Mouse (Mus musculus) lung, postnatal 0 days (tissue): Measurements from ENCODE around the gene P2ry6. TPM values are rescaled to one million over a fixed set of nuclear protein-coding genes. Genes with fewer than 3 reads are reported as not detected.

ENCODE experiments used
- ATAC-seq: fragments of 200-750 bp; cut with Nextera tagmentation; 2 replicates; pipeline ENCODE4 v1.8.0; 2017; ENCODE audit warnings: moderate library complexity
- DNase-seq: peaks from one replicate; pipeline ENCODE4 v3.0.0-alpha.2; 2016; ENCODE audit warnings: low spot score
- H3K27ac ChIP-seq: fragments of 300-500 bp; sonication (generic); 2 replicates; pipeline ENCODE4 v1.5.1; 2014; ENCODE audit warnings: antibody characterized with exemption, mild to moderate bottlenecking, low read length, mixed read lengths
- H3K27me3 ChIP-seq: fragments of 300-500 bp; sonication (generic); replicated peaks from 2 replicates; pipeline ENCODE4 v1.6.1; 2014; ENCODE audit warnings: low read length, mixed read lengths; ENCODE audit not compliant: insufficient read depth
- H3K36me3 ChIP-seq: fragments of 300-500 bp; sonication (generic); 2 replicates; pipeline ENCODE4 v1.6.1; 2014; ENCODE audit warnings: low read length, mixed read lengths; ENCODE audit not compliant: insufficient read depth
- H3K4me1 ChIP-seq: fragments of 300-500 bp; sonication (generic); 2 replicates; pipeline ENCODE4 v1.6.1; 2014; ENCODE audit warnings: antibody characterized with exemption, low read depth, low read length, mixed read lengths; ENCODE audit not compliant: insufficient read depth
- H3K4me2 ChIP-seq: fragments of 300-500 bp; sonication (generic); replicated peaks from 2 replicates; pipeline ENCODE4 v1.6.1; 2014; ENCODE audit warnings: low read depth, mild to moderate bottlenecking, low read length, moderate library complexity, mixed read lengths
- H3K4me3 ChIP-seq: fragments of 300-500 bp; sonication (generic); 2 replicates; pipeline ENCODE4 v1.5.1; 2014; ENCODE audit warnings: low read depth, low read length
- H3K9ac ChIP-seq: fragments of 300-500 bp; sonication (generic); replicated peaks from 2 replicates; pipeline ENCODE4 v1.6.1; 2014; ENCODE audit warnings: low read depth, mild to moderate bottlenecking
- H3K9me3 ChIP-seq: fragments of 300-500 bp; sonication (generic); 2 replicates; pipeline ENCODE4 v1.6.1; 2016; ENCODE audit warnings: low read length, mixed read lengths
- CTCF ChIP-seq: IDR thresholded peaks from 2 replicates; pipeline ENCODE4 v1.5.1; 2016; ENCODE audit warnings: antibody characterized with exemption, mild to moderate bottlenecking
- EP300 ChIP-seq: IDR thresholded peaks from 2 replicates; pipeline ENCODE4 v1.6.1; 2016; ENCODE audit warnings: antibody characterized with exemption, mild to moderate bottlenecking, control low read depth
- WGBS: fragments of 180-500 bp; shearing (Covaris S2); extraction: QIAGEN DNeasy Blood & Tissue Kit; methylation state at CpG from one replicate; pipeline ENCODE4 v1.1.7; 2014; 5-methylcytosine and 5-hydroxymethylcytosine counted together
- polyA plus RNA-seq: library from polyadenylated mRNA; unstranded; fragments of >200 nt; fragmentation: Nextera tagmentation; extraction: Ambion mirVana; gene quantifications from 2 replicates; pipeline ENCODE4 v1.2.1, GENCODE M21; 2015

P2ry6 gene
- polyA plus RNA-seq, 1 experiment from 2014 or later, result 9.9 TPM

DNA sequence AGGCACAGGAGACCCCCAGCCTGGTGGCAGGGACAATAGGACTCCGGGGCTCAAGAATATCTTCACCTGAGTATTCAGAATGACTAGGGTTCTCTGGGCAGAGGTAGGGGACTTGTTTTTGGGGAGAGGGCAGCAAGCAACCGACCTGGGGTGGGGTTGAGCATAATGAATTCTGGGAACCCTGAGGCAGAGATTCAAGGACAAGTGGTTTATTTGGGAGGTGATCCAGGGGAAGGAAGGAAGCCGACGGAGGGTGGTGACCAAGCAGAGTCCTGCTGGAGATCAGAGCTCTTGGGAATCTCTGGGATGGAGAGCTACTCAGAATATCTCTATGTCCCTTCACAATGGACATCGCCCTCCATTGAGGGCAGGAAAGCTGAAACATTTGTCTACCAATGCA lies 3.7 kb upstream of the P2ry6 start:
- no peaks in the 10 kb centered on the region for H3K27me3 ChIP-seq
- no peak overlapping the region for H3K4me3 ChIP-seq
- no peak for DNase-seq
- H3K27ac ChIP-seq, result no peak overlapping the region
- no peak overlapping the region for H3K4me2 ChIP-seq
- H3K9me3 ChIP-seq, result no peaks in the 10 kb centered on the region
- peaks cover 11% of the 10 kb centered on the region for H3K4me1 ChIP-seq
- H3K36me3 ChIP-seq, result no peaks in the 10 kb centered on the region
- no peak overlapping the region for H3K9ac ChIP-seq
- no peak for ATAC-seq
- no peak for TF ChIP-seq CTCF
- no peak for TF ChIP-seq EP300
- WGBS, result 66% methylated on average over 5 of the region's 5 CpGs

DNA sequence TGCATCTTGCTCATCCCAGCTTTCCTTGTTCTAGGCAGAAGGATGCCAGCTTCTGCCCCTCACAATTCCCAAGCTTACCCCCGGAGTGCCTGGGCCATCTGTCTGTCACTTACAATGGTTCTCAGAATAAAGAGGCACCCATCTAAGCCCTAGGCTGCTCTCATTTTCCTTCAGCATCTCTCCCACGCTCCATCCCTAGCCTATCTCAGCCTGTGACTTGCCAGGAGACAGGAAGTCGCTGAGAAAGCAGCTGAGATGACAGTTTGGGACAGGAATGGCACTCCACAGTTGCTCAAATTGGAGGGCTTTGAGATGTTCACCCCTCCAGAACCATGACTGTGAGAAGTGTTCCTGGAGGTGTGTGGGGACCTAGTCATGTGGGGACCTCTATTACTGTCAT lies 1.6 kb downstream of the P2ry6 start:
- no peaks in the 10 kb centered on the region for H3K27me3 ChIP-seq
- TF ChIP-seq CTCF (no peak), EP300 (no peak)
- no peaks in the 10 kb centered on the region for H3K36me3 ChIP-seq
- no peak overlapping the region for H3K4me3 ChIP-seq
- WGBS, result 38% methylated on average over 3 of the region's 3 CpGs
- no peaks in the 10 kb centered on the region for H3K9me3 ChIP-seq
- no peak overlapping the region for H3K27ac ChIP-seq
- H3K4me1 ChIP-seq, result no peaks in the 10 kb centered on the region
- DNase-seq (no peak), ATAC-seq (no peak)
- no peak overlapping the region for H3K9ac ChIP-seq
- no peak overlapping the region for H3K4me2 ChIP-seq

DNA sequence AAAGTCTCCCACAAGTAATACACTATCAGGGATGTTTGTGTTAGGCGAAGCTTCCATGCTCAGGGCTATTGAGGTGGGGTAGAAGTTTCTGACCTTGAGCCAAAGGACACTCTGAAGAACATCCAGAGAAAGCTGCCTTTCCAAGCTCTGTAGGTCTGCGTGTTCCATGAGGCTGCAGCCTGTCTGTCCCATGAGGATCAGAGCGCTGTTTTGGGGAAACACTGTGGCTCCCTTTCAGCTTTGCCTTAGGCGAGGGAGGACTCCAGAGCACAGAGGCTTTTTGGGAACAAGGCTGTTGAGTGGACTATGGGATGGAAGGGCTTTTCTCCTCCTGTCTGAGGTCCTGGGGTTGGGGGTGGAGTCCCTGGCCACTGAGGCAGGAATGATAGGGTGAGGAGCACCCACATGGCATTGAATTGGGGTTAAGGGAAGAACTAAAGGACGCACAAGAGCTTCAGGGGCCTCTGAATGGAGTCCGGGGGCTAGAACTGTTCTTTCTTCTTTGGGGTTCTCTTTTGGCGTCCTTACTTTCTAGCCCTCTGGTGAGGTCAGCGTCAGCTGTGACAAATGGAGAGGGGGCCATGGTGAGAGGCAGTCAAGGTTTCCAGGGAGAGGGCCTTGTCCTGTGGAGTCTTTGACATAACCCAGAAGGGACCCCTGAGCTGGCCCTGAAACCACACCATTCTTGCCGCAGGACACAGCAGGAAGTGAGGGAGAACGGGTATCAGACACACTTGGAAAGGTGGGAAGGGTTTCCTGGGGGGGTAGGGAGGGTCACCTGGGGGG lies 5.4 kb downstream of the P2ry6 start:
- WGBS, result 70% methylated on average over 10 of the region's 10 CpGs
- ATAC-seq, result no peak

DNA sequence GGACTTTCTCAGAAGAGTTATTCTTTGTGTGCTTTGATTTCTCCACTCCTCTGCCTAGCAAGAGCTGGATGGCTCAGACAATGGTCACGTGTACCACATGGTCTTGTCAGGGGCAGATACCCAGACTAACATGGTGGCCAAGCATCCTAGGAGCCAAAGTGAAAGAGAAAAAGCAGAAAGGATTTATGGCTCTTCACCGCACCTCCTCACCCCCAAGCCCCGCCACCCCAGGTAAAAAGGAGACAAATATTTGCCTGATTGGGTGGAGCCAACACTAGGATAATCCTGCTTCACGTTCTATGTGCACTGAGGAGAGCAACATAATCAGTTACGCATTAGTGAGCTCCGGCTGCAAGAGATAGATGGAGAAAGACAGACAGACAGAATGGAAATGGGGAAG lies 6.1 kb downstream of the P2ry6 start:
- DNase-seq (no peak), ATAC-seq (no peak)
- no peak overlapping the region for H3K27ac ChIP-seq
- no peaks in the 10 kb centered on the region for H3K27me3 ChIP-seq
- no peaks in the 10 kb centered on the region for H3K4me1 ChIP-seq
- 71% methylated on average over 6 of the region's 6 CpGs for WGBS
- no peak overlapping the region for H3K4me2 ChIP-seq
- no peak overlapping the region for H3K9ac ChIP-seq
- H3K9me3 ChIP-seq, result no peaks in the 10 kb centered on the region
- no peak overlapping the region for H3K4me3 ChIP-seq
- no peaks in the 10 kb centered on the region for H3K36me3 ChIP-seq
- TF ChIP-seq CTCF (no peak), EP300 (no peak)

More for the DNA sequence above, 5.4 kb downstream of the P2ry6 start:
- no peak for DNase-seq
- no peak overlapping the region for H3K9ac ChIP-seq
- no peaks in the 10 kb centered on the region for H3K9me3 ChIP-seq
- no peak overlapping the region for H3K27ac ChIP-seq
- H3K27me3 ChIP-seq, result no peaks in the 10 kb centered on the region
- H3K4me2 ChIP-seq, result no peak overlapping the region
- H3K36me3 ChIP-seq, result no peaks in the 10 kb centered on the region
- TF ChIP-seq EP300, result no peak
- TF ChIP-seq CTCF, result no peak
- no peak overlapping the region for H3K4me3 ChIP-seq
- no peaks in the 10 kb centered on the region for H3K4me1 ChIP-seq

DNA sequence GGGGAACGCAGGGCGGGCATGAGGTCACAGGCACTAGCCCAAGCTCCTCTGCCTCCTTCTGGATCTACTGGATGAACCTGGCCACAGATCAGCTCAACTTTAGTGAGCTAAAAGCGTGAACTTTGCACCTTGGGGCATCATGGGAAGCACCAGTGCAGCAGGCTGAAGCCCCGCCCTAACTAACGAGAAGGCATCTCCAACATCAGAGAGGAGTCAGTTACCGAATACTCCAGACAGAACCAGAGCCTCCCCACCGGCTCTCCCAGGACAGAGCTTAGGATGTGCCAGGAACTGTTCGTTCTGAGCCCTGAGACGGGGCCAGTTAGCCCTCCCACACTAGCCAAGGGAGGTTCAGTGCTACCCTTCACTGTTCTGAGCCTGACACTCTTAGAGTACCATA lies 6.6 kb downstream of the P2ry6 start:
- no peaks in the 10 kb centered on the region for H3K9me3 ChIP-seq
- no peaks in the 10 kb centered on the region for H3K27me3 ChIP-seq
- H3K4me2 ChIP-seq, result no peak overlapping the region
- no peaks in the 10 kb centered on the region for H3K36me3 ChIP-seq
- no peak overlapping the region for H3K4me3 ChIP-seq
- WGBS, result 78% methylated on average over 9 of the region's 9 CpGs
- TF ChIP-seq CTCF, result no peak
- TF ChIP-seq EP300, result no peak
- H3K27ac ChIP-seq, result no peak overlapping the region
- ATAC-seq (no peak), DNase-seq (no peak)
- H3K9ac ChIP-seq, result no peak overlapping the region
- H3K4me1 ChIP-seq, result no peaks in the 10 kb centered on the region

DNA sequence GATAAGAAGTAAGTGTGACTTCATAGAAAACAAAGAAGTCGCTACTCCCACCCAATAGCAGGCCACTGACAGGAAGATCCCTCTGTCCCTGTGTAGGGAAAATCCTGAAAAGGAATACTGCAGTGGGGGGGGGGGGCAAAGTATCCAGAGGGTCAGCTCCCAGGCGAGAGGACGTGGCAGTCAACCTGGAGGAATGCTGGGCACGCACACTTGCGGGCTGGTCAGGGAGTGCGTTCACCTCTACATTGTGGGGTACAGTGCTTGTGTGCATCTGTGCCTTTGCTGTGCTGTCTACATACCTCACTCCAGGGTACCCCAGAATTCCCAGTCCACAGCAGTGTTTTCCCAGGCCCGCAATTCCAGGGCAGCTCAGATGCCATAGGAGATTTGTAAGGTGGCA lies 8.4 kb downstream of the P2ry6 start:
- Histone ChIP-seq H3K27me3 (no peaks in the 10 kb centered on the region), H3K9me3 (no peaks in the 10 kb centered on the region), H3K4me3 (no peak overlapping the region), H3K27ac (no peak overlapping the region), H3K4me2 (no peak overlapping the region), H3K36me3 (no peaks in the 10 kb centered on the region), H3K9ac (no peak overlapping the region), H3K4me1 (no peaks in the 10 kb centered on the region)
- TF ChIP-seq EP300 (no peak), CTCF (no peak)
- DNase-seq (no peak), ATAC-seq (no peak)
- 80% methylated on average over 6 of the region's 7 CpGs for WGBS

DNA sequence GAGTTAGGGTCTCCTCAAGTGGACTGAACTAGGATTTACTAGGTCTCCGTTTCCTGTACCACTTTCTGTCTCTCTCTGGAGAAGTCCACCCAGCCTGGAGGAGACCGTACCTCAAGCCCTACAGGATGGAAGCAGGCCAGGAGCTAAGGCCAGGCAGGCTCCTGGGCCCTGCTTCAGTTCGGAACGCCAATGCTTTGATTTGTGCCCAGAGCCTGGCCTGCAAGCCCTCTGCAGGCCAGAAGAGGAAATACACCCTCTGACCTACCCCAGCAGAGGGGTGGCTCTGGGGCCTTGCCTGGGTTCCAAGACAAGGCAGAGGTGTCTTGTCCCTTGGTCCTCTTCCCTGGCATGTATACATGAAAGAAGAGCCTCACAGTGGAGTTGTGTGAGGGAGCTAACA lies 9.4 kb downstream of the P2ry6 start:
- ATAC-seq, result peak; percentile 53
- H3K36me3 ChIP-seq, result no peaks in the 10 kb centered on the region
- no peak overlapping the region for H3K4me3 ChIP-seq
- DNase-seq, result peak; percentile 84
- 13% methylated on average over 4 of the region's 4 CpGs for WGBS
- no peak overlapping the region for H3K9ac ChIP-seq
- H3K9me3 ChIP-seq, result no peaks in the 10 kb centered on the region
- H3K4me1 ChIP-seq, result no peaks in the 10 kb centered on the region
- H3K4me2 ChIP-seq, result no peak overlapping the region
- H3K27ac ChIP-seq, result no peak overlapping the region
- TF ChIP-seq EP300, result no peak
- peak; percentile 92 for TF ChIP-seq CTCF
- no peaks in the 10 kb centered on the region for H3K27me3 ChIP-seq
